Mouse (Mus musculus): ENCODE data around the gene Tulp2. TPM values are rescaled to one million over a fixed set of nuclear protein-coding genes. Genes with fewer than 3 reads are reported as not detected.
"Not testable (repeated sequence)": the region's sequence is repeated elsewhere in the genome, so short reads cannot be mapped to it uniquely, and the experiment has no call there.

Tulp2 gene
- total RNA-seq, 2 experiments from 2014 or later: not detected

DNA sequence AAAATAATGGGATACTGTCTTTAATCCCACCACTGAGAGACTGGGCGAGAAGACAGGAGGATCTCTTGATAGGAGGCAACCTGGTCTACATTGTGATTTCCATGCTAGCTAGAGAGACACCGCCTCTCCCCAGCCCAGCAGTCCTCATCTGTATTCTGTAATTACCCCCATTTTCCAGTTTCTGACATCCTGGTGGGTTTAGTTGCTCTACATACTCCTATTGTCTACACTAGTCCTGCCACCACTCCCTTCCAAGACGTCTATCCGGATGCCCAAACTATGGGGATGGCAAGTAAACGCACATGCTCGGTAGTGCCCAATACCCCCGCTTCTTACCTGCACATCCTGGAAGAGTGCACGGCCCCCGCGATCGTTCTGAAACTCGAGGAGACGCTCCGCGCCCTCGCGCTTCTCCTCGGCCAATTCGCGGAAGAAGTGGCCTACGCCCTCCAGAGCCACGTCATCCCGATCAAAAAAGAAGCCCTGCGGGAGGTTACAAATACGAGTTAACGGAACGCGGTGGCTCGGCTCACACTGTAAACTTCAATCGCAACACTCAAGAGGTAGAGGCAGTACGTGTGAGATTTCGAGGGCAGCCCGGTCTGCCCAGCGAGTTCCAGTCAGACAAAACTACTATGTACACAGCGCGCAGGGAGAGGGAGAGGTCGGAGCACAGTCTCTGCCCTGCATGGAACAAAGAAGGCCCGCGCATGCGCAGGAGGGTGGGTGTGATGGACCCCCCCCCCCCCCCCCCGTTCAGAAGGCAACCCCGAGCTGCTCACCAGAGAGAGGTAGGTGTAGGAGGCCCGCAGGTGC, 22.7 kb upstream of the Tulp2 start:
- intact Hi-C loops (cut with DNase I; ENCODE audit: low total_unique reads): no loop called here
- peak; percentile 86 for DNase-seq

DNA sequence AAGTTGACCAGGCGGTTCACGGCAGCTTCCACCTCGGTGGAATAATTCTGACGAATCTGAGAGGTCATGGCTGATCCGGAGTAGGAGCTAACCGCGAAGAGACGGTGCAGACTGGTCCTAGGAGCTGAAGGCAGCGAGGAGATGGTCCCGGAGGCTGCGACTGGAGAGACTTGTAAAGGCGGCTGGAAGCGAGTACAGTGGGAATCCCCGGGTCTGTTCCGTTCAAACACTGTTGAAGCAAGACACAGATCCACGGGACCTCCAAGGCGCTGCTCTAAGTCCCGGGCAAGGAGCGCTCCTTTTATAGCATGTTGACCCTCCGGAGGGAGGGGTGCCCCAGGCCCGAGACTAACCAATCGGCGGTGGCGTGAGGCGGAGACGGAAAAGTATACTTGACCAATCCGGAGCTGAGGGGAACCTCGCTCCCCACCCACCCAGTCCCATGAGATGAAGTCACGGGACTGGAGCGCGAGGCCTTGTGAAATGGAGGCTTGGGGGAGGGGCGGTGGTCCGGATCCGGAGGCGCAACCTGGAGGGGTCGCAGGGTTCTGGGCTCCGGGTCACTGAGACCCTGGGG, 22.0 kb upstream of the Tulp2 start, which contains the start of gene Ftl1:
Ftl1 (minus strand) TSS at position 321 of the 577 bp plus-strand sequence.
- intact Hi-C loops (cut with DNase I; ENCODE audit: low total_unique reads): not testable (repeated sequence)
- DNase-seq: peak; percentile 97

- DNase-seq: no peak
- intact Hi-C loops (cut with DNase I; ENCODE audit: low total_unique reads): no loop called here
Measured at GRCm38 (mm10) chr7:45460377-45460776, 21.3 kb upstream of the Tulp2 start.

GRCm38 (mm10) chr7:45460860-45461314, 20.8 kb upstream of the Tulp2 start:
- intact Hi-C loops (cut with DNase I; ENCODE audit: low total_unique reads): no loop called here

DNA sequence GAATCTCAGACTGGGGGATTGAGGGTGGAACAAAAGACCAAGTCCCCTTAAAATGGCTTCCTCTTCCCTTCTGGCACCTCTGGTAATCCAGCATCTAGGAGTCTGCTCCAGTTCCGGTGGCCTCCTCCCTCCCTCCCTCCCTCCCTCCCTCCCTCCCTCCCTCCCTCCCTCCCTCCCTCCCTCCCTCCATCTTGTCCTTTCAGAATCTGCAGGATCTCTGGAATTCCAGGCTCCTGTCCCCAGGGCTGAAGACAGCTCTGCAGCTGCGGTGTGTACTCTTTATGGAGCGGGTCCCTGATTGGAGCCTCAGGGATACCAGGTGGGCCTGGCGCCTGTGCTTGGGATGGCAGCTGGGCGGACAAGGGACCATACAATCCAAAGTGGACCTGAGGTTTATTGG, 20.4 kb upstream of the Tulp2 start:
- peak; percentile 17 for DNase-seq
- intact Hi-C loops (cut with DNase I; ENCODE audit: low total_unique reads): no loop called here

More at GRCm38 (mm10) chr7:45460860-45461314, 20.8 kb upstream of the Tulp2 start:
- peak; percentile 69 for DNase-seq

GRCm38 (mm10) chr7:45461781-45462180, 19.9 kb upstream of the Tulp2 start:
- no peak for DNase-seq
- intact Hi-C loops (cut with DNase I; ENCODE audit: low total_unique reads): no loop called here

GRCm38 (mm10) chr7:45462325-45462724, 19.4 kb upstream of the Tulp2 start:
- DNase-seq: no peak
- intact Hi-C loops (cut with DNase I; ENCODE audit: low total_unique reads): no loop called here

DNA sequence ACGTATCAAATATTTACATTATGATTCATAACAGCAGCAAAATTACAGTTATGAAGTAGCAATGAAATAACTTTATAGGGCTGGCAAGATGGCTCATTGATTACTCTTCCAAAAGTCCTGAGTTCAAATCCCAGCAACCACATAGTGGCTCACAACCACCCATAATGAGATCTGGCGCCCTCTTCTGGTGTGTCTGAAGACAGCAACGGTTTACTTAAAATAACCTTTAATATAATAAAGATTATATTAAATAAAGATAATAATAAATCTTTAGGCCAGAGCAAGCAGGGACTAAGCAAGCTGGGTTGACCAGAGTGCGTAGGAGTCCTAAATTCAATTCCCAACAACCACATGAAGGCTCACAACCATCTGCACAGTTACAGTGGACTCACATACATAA, 18.8 kb upstream of the Tulp2 start:
- DNase-seq; intact Hi-C loops (cut with DNase I; ENCODE audit: low total_unique reads): not testable (repeated sequence)

DNA sequence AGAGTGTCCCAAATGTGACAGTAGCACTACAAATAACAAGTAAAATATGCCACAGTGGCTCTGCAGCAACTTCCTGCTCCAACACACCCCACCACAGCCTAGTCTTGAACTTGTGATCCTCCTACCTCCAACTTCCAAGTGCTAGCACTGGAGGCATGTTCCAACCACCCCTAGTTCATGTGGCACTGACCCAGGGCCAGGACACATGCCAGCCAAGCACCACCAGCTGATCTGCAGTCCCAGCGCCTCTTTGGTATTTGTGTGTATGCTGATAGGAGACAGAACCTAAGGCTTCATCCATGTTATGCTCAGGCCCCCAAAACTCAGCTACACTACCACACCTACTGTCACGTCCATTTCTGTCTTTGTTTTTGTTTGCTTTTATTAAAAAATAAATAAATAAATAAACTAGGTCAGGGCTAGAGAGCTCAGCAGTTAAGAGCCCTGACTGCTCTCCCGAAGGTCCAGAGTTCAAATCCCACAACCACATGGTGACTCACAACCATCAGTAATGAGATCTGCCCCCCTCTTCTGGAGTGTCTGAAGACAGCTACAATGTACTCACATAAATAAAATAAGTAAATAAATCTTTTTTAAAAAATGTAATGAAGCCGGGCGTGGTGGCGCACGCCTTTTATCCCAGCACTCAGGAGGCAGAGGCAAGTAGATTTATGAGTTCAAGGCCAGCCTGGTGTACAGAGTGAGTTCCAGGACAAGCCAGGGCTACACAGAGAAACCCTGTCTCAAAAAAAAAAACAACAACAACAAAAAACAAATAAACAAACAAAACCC, 17.5 kb upstream of the Tulp2 start:
- intact Hi-C loops (cut with DNase I; ENCODE audit: low total_unique reads): no loop called here
- no peak for DNase-seq

DNA sequence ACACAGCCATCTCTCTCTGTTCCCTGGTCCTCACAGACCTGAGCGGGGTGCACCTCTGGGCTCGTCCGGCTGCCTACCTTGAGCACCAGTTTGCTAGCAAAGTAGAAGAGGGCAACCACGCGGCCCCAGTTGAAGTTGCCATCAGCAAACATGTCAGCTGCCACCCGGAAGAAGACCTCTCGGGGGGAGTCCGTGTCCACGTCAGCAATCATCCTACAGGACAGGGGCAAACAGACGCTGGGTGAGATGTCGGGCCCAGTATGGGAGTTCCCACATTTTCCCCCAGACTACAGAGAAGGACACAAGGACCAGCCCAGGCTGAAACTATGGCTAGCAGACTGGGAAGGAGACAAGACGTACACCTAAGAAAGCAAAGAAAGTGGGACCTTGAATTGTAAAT, 16.6 kb upstream of the Tulp2 start:
- intact Hi-C loops (cut with DNase I; ENCODE audit: low total_unique reads): no loop called here

GRCm38 (mm10) chr7:45465549-45465948, 16.1 kb upstream of the Tulp2 start:
- intact Hi-C loops (cut with DNase I; ENCODE audit: low total_unique reads): no loop called here
- no peak for DNase-seq

More for the DNA sequence above, 16.6 kb upstream of the Tulp2 start:
- no peak for DNase-seq

- DNase-seq: peak; percentile 97
- intact Hi-C loops (cut with DNase I; ENCODE audit: low total_unique reads): no loop called here
Measured at GRCm38 (mm10) chr7:45466283-45467089, 15.2 kb upstream of the Tulp2 start, which contains the start of gene Bax. Gene Bax (minus strand): TSS chr7:45466898.

DNA sequence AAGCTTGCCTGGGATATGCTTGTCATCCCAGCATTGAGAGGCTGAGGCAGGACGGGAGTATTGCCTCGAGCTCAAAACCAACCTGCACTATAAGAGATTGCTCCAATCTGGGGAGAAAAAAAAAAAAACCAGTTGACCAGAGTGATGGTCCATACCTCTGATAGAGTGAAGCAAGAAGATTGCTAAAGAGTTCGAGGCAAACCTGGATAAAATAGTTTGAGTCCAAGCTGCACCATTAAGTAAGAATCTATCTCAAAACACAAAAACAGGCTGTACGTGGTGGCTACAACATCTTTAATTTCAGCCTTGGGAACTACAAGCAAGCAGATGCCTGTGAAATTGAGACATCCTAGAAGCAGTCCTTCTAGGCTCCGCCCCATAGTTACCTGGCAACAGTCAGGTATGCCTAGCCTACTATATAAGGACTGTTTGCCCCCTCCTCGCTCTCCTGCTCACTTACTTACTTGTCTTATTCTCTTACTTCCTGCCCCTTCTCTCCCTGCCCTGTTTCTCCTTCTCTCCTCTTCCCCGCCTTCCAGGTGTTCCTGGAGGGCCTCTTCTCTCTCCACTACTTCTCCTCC, 14.5 kb upstream of the Tulp2 start:
- no peak for DNase-seq
- intact Hi-C loops (cut with DNase I; ENCODE audit: low total_unique reads): no loop called here

DNA sequence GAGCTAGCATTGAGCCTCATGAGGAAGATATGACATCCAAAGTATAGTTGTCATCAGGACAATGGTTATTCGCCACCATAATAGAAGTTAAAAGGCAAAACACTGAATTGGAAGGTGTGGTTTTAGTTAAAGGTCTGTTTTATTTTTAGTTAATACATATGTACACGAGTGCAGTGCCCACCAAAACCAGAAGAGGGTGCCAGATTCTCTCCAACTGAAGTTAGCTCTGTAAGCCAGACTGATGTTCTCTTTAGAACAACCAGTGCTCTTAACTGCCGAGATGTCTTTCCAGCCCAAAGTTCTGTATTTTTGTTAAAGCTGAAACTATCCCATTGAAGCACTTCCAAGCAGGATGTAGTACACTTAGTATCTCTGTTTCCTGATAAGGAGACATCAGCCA, 10.8 kb upstream of the Tulp2 start:
- peak; percentile 66 for DNase-seq
- intact Hi-C loops (cut with DNase I; ENCODE audit: low total_unique reads): no loop called here

GRCm38 (mm10) chr7:45475291-45475969, 6.2 kb upstream of the Tulp2 start:
- DNase-seq: no peak
- intact Hi-C loops (cut with DNase I; ENCODE audit: low total_unique reads): loop anchor here (5.0 kb wide), 1 partner anchor 87 kb away; no protein-coding TSS in a partner anchor

- no peak for DNase-seq
- intact Hi-C loops (cut with DNase I; ENCODE audit: low total_unique reads): loop anchor here (5.0 kb wide), 1 partner anchor 86 kb away; no protein-coding TSS in a partner anchor
Measured at GRCm38 (mm10) chr7:45476453-45476852, 5.2 kb upstream of the Tulp2 start.

DNA sequence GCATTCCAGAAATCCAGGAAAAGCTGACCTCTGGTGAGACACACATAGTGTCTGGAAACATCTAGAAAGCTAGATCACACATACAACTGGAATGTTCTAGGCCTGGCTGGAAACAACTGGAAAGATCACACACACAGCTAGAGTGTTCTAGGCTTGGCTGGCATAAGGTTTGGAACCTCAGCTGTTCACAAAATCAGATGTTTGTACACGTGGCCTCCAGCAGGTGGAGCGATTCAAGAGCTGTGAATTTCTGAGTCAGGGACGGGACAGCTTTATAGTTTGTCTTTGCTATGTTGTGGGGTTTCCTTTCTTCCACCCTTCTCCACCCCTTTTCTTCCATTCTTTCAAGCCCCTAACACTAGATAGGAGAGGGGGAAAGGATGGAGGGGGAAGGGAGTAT, 4.7 kb upstream of the Tulp2 start:
- peak; percentile 51 for DNase-seq
- intact Hi-C loops (cut with DNase I; ENCODE audit: low total_unique reads): loop anchor here (5.0 kb wide), 1 partner anchor 85 kb away; no protein-coding TSS in a partner anchor

DNA sequence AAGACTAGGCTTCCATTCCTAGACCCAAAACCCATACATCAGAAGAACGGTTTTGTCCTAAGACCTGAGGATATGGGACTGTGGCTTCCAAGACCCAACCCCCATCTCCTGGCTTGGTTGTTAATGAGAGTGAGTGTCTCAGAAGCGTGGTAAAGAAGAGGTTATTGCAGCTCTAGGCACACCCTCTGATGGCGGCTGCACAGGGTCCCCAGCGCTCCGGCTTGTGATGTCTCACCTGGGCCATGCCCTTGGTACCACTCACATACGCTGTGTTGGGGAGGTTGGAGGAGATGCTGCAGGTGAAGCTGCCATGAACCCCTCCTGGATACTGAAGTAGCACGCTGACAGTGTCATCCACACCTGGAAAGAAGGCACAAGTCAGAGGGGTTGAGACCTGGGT, 2.9 kb upstream of the Tulp2 start:
- intact Hi-C loops (cut with DNase I; ENCODE audit: low total_unique reads): loop anchor here (5.0 kb wide), 1 partner anchor 84 kb away; no protein-coding TSS in a partner anchor
- no peak for DNase-seq

Data from gastrocnemius, postnatal 14 days (tissue).